Mouse (Mus musculus) hematopoietic stem cell, adult 5-6 weeks (primary cell): ENCODE results near the gene Gm9195. TPM values are rescaled to one million over a fixed set of nuclear protein-coding genes. Genes with fewer than 3 reads are reported as not detected.

Source experiments
- ATAC-seq, 2 experiments: fragments of 125-278 bp in 1 of 2; replicated peaks in 1 of 2; 2 replicates each; pipeline ENCODE4 v1.8.0; 2016 to 2017; ENCODE audit warnings: inconsistent platforms in 2 of 2, mild to moderate bottlenecking in 2 of 2, moderate number of reproducible peaks in 2 of 2, low read depth in 1 of 2, moderate TSS enrichment in 1 of 2; ENCODE audit not compliant: low FRiP score in 2 of 2, poor library complexity in 2 of 2, severe bottlenecking in 2 of 2, insufficient read depth in 1 of 2, low TSS enrichment in 1 of 2
- total RNA-seq: library from RNA; stranded (forward); fragments of 172-1452, 232-1000 nt; gene quantifications from 2 replicates; pipeline ENCODE4 v1.2.3, GENCODE M21; 2017

Gm9195 gene
- total RNA-seq, 1 experiment from 2014 or later = not detected

DNA sequence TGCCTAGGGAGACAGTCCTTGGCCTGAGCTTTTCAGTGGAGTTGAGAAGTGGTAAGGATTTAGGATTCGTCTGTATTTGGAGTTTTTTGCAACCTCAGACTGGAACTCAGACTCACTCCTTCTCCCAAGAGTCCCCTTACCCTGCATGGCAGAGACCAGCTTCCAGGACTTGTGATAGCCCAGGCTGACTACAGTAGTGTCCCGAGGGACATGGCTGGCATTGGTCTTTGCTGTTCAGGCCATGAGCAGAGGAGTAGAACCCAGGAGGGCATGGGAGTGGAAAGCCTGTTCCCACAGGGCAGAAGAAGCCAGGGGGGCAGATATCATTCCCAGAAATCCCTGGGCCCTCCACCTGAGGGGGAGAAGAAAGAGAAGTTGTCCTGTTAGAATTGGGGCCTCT, 31.3 kb downstream of the Gm9195 start:
- no peak for ATAC-seq

DNA sequence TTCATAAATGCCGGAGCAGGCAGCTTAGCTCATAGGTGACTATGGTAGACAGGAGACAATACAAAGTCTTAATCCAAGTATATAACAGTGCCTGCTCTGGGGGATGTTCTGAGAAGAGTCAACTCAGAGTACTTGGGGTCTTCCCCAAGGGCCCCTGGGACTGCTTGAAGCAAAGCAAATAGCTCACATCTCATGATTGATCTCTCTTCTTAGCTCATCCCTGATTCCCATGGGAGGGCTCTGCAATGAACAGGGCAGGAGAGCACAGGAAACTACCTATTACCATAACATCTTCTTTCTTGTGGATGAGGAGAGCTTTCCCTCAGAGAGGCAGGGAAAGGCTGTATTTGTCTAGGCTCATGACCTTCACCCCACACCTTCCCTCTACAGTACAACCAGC, 32.7 kb downstream of the Gm9195 start:
- no peak for ATAC-seq

DNA sequence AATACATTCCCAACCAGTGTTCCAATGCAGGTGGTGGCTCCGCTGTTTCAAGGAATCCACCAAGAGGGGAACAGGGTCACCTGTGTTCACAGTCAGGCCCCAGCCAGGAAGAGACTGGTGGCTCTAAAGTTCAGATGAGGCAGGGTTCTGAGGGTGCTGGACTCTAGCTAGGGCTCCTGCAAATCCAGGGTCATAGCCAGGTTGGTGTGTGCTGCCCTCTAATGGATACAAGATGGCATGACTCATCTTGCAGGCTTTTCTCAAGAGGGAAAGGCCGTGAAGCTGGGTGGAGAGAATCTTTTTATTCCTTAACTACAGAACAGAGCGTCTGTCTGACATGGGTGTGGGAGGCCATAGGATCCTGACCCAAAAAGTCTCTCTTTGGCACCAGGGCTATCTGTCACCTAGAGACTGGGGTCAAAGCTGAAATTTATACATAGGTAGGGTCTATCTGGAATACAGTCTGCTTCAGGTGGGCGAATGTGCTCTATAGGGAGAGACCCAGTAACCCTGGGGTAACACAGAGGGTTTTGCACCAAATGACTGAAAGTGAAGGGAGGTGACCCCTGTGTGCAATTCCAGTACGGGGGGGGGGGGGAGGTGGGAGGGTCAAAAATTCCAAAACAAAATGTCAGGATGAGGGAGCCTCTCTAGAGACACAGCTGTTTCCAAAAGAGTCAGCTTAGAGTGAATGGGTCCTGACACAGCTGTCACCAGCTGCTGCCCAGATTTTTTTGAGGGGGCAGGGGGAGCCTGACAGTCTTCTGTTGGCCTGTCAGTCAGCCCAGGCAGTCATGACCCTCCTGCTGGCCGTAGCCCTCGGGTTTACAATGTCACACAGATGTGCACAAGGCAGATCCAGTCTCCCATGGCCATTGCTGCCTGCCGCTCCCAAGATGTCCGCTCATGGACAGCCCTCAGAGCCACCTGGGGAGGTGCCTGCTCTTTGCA, 44.2 kb downstream of the Gm9195 start:
- ATAC-seq = peak; percentile 62 to 68; a peak in 2 of 4 replicates

GRCm38 (mm10) chr14:72442936-72443335, 48.7 kb downstream of the Gm9195 start:
- no peak for ATAC-seq

DNA sequence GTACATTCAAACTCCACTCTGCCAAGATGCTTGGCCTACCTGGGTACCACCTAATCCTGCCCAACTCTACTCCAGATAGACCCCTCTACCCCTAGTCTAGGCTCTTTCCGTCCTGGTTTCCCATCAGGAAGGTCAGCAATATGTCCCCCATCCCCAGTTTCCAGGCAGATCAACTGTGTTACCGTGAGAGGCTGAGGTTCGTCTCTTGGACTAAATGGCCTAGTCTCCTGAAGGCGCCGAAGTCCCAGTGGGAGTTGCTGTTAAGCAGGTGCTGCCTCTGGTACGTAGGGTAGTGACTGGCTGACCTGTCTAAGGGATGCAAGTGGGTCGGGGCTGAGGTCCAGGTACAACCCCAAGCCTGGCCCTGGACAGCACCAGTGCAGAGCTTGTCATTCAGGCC, 50.7 kb downstream of the Gm9195 start:
- no peak for ATAC-seq

GRCm38 (mm10) chr14:72440436-72440835, 51.2 kb downstream of the Gm9195 start:
- no peak for ATAC-seq

DNA sequence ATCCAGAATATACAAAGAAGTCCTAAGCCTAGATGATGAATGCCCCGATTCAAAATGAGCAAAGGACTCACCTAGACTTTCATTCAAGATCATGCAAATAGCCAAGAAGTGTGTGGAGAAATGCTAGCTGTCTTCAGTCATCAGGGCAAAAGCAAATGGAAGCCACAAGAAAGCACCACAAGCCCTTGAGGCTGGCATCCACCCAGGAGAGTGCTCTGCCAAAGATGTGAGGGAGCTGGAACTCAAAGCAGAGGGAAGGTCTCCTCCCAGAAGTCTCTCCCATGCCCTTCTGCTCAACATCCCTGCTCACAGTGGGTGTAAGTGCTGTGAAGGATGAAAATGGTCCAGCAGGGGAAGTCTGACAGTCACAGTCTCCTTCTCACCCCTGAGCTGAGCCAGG, 52.7 kb downstream of the Gm9195 start:
- ATAC-seq = no peak

- no peak for ATAC-seq
Measured at GRCm38 (mm10) chr14:72389696-72390095, 101.9 kb downstream of the Gm9195 start.

DNA sequence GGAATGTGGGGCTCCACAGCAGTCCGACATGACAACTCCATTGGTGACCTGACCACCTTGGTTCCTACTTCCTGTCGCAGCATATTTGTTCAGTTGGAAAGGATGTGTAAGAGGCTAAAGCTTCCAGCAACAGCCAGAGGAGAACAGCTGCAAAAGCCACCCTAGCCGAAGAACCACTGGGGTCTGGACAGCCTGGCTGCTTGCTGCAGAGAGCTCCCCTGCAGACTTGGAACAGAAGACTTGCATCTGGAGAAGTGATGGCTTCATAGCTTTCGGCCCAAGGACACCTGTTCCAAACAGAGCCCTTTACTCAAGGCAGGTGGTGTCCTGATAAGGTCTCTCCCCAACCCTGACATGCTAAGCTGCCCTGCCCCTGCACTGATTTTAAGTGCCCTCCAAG, 102.3 kb downstream of the Gm9195 start:
- ATAC-seq = no peak

DNA sequence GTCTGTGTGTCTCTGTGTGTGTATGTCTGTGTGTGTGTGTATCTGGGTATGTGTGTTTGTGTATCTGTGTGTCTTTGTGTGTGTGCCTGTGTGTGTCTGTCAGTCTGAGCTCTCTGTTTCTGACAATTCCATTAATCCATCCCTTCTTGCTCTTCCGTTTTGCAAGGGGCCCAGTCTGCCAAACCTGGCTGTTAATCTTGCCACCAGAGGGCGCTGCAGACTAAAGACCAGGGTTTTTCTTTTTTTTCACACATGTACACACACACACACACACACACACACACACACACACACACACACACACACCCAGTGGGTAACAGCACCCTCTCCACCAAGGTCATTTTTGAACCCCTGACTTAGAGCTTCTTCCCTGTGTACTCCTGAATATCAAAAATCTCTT, 114.4 kb downstream of the Gm9195 start:
- no peak for ATAC-seq

Other genes with a start within 250 kb of the Gm9195 start
- gene Fndc3a, start 218.2 kb upstream of the Gm9195 start, total RNA-seq = 71.5 and 86.2 TPM in 2 replicates